Mouse (Mus musculus) cerebellum, adult 8-10 months (tissue): Measurements from ENCODE around the gene Olfr706.
"Not testable (repeated sequence)": the region's sequence is repeated elsewhere in the genome, so short reads cannot be mapped to it uniquely, and the experiment has no call there.

Experiments used
- DNase-seq: peaks from one replicate; pipeline ENCODE4 v3.0.0; 2022

The Olfr706 gene

DNA sequence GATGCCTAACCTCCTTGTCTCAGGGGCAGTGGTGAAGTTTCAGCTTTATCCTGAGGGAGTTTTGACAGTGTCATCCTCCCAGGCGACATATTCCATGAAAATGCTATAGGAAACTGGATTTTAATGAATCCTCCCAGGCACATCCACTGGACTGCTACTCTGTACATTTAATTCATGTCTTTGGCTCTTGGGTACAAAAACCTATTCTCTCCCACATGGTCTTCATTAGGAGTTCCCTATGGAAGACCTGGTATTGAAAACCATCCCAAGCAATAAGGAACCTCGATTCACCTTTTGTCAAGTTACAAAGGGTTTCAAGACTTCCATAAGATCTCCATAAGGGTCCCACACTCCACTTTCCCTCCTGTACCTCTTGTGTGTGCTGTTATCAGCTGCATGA lies at the start of gene Olfr706:
TSS of gene Olfr706 (minus strand) at position 101 of the 400 bp plus-strand sequence.
- DNase-seq: no peak

DNA sequence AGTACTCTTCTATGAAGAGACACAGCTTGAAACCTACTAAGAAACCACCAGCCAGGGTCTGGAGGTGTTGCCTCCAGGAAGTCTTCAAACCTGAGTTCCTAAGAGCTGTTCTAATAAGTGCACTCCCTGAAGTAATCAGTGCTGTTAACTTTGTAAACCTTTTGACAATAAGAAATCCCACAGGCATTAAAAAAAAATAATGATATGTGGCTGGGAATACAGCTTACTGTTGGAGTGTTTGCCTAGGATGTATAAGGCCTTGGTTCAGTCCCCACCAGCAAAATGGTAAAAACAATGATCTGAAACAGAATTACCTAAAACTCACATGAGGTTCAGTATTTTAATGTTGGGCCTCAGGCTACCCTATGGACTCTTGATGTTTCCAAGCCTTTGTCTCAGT lies 44.2 kb upstream of the Olfr706 start, which contains the start of gene Olfr709-ps1:
TSS of gene Olfr709-ps1 (minus strand) at position 101 of the 400 bp plus-strand sequence.
- DNase-seq: no peak

GRCm38 (mm10) chr7:106920961-106921360 lies 33.0 kb upstream of the Olfr706 start:
- not testable (repeated sequence) for DNase-seq

DNA sequence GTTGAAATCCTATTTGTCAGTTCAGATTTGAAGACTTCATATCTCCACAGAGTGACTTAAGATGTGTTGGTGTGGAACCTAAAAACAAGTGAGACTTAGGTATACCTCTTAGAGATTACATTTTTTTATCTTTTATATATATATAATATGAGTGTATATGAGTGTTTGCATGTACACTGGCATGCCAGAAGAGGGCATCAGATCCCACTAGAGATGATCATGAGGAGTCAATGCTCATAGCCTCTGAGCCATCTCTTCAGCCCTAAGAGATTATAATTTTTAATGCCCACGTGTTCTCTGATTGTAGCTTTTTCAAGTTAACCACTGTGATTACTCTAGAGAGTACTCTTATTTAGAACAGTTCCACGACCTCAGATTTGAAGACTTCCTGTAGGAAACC lies 19.7 kb upstream of the Olfr706 start, which contains the start of gene Olfr1532-ps1:
TSS of gene Olfr1532-ps1 (plus strand) at position 326 of the 400 bp plus-strand sequence.
- no peak for DNase-seq

GRCm38 (mm10) chr7:106901141-106901540 lies 13.2 kb upstream of the Olfr706 start, which contains the start of gene Olfr707:
TSS of gene Olfr707 (minus strand) at chr7:106901241.
- not testable (repeated sequence) for DNase-seq

DNA sequence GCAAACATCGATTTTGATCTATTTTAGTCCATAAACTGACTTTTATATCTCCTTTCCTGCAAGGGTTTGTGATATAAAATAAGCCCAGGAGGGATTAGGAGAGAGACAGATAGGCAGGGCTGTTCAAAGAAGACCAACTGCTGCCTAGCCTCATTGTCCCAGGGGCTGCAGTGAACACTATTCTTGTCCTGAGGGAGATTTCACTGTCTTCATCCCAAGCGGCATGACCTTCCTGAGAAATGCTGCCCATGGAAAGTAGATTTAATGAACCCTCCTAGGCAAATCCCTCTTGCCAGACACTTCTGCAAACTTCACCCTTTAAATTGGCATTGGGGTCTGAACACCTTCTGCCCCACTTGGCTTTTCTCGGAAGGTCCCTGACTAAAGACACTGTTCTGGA lies 11.2 kb downstream of the Olfr706 start, which contains the start of gene Olfr705:
TSS of gene Olfr705 (minus strand) at position 101 of the 400 bp plus-strand sequence.
- DNase-seq: no peak

DNA sequence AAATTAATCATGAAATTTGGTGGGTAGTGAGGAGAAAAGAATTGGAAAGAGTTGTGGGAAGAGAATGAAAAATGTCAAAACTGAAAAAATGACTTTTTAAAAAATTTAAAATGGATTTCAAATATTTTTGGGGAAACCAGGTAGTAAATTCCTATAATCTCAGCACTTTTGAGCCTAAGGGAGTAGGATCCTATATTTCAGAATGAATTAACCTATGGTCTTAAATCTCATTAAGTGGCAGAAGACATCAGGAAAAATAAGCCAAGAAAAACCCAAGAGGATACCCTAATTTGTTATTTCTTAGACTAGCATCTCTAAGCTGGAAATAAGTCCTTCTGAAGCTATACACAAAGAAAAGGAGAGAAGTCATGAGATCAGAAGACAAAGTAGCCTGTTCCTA lies 25.1 kb downstream of the Olfr706 start, which contains the start of gene Olfr704:
TSS of gene Olfr704 (plus strand) at position 301 of the 400 bp plus-strand sequence.
- no peak for DNase-seq

GRCm38 (mm10) chr7:106843060-106843459 lies 44.9 kb downstream of the Olfr706 start, which contains the start of gene Olfr703:
TSS of gene Olfr703 (plus strand) at chr7:106843360.
- no peak for DNase-seq

- DNase-seq: no peak
These were observed 54.2 kb downstream of the Olfr706 start, which contains the start of gene Olfr702 for GRCm38 (mm10) chr7:106833793-106834192. TSS of gene Olfr702 (minus strand) at chr7:106833893.
